ENCODE assay signal across 12 mouse cellular contexts in the genomic region with DNA sequence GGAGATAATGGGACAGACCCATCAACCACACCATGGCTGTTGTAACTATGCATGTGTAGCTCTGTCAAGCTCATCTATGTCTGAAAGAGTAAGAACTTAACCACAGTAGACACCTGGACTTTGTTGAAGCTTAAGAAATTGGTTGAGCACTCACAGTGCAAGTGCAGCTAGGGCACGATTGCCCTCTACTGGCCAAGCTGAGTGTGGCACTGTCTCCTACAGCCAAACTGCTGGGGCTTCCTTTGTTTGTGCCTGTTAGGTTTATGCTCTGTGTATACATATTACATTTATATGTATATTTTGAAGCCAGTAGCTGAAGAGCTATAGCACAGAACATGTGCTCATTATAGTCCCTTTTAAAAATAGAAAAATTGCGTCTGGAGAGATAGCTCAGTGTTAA. TPM values are rescaled to one million over a fixed set of nuclear protein-coding genes. Genes with fewer than 3 reads are reported as not detected.
DNase-seq lines count a peak whose midpoint lies in the region; ATAC-seq and TF ChIP-seq lines count a peak whose summit lies in the region.
"Not testable (repeated sequence)": the region's sequence is repeated elsewhere in the genome, so short reads cannot be mapped to it uniquely, and the experiment has no call there.
"Had no signal": no experiment of that assay in that cellular context is flagged by ENCODE, and none has a peak within 500 bp of the region (broad histone marks: within the 10 kb centered on the region; RNA-seq: fewer than 3 reads in every experiment).

No protein-coding gene starts in this region.

- not testable (repeated sequence) for H3K27me3 ChIP-seq in ES-Bruce4 (ENCODE audit: control insufficient read depth, insufficient read depth, low read length, poor library complexity, severe bottlenecking); embryonic facial prominence, embryonic 10.5 days (replicated peaks; ENCODE audit: low read depth, poor library complexity, severe bottlenecking); limb, embryonic 11.5 days (ENCODE audit: control insufficient read depth, insufficient read depth, low read length); midbrain, postnatal 0 days (ENCODE audit: insufficient read depth, low read length)

- TF ChIP-seq CTCF in ES-Bruce4 (IDR thresholded peaks at IDR 0.05; ENCODE audit: low read depth, low read length): peak; percentile 71
- TF ChIP-seq CTCF in bone marrow, adult 2 months (IDR thresholded peaks at IDR 0.05; ENCODE audit: control insufficient read depth, insufficient read depth, low read length): peak; percentile 28; the same call in 1 of the 2 replicates
- TF ChIP-seq CTCF in midbrain, postnatal 0 days (IDR thresholded peaks at IDR 0.05): peak; percentile 82

- H3K9ac ChIP-seq in ES-Bruce4 (ENCODE audit: low read depth, poor library complexity, severe bottlenecking); limb, embryonic 11.5 days (ENCODE audit: low read length); midbrain, postnatal 0 days (replicated peaks; ENCODE audit: low read length, poor library complexity, severe bottlenecking): not testable (repeated sequence)

- H3K27ac ChIP-seq in ES-Bruce4 (ENCODE audit: insufficient read depth, low read length); bone marrow, adult 2 months (ENCODE audit: control insufficient read depth, insufficient read depth, low read depth, low read length, poor library complexity); embryonic facial prominence, embryonic 10.5 days (replicated peaks); limb, embryonic 11.5 days (replicated peaks; ENCODE audit: low read depth, low read length); midbrain, postnatal 0 days (ENCODE audit: low read depth, low read length): not testable (repeated sequence)

- not testable (repeated sequence) for H3K9me3 ChIP-seq in ES-Bruce4 (replicated peaks; ENCODE audit: control insufficient read depth, insufficient read depth, low read length, poor library complexity, severe bottlenecking); embryonic facial prominence, embryonic 10.5 days; limb, embryonic 11.5 days (ENCODE audit: control insufficient read depth, low read length); midbrain, postnatal 0 days (ENCODE audit: low read length)

- not testable (repeated sequence) for H3K36me3 ChIP-seq in ES-Bruce4 (ENCODE audit: control insufficient read depth, insufficient read depth, low read length, poor library complexity, severe bottlenecking); embryonic facial prominence, embryonic 10.5 days (replicated peaks); limb, embryonic 11.5 days (ENCODE audit: control insufficient read depth, insufficient read depth, low read length); midbrain, postnatal 0 days (ENCODE audit: insufficient read depth, low read length)

- WGBS in bone marrow, adult 2 months: 21% methylated on average over 2 of the region's 2 CpGs
- WGBS in embryonic facial prominence, embryonic 10.5 days: 14% methylated on average over 2 of the region's 2 CpGs
- WGBS in limb, embryonic 11.5 days: 20% methylated on average over 2 of the region's 2 CpGs
- WGBS in midbrain, postnatal 0 days: 18% methylated on average over 2 of the region's 2 CpGs

- not testable (repeated sequence) for ATAC-seq in limb, embryonic 11.5 days (ENCODE audit: insufficient number of reproducible peaks, low FRiP score, low TSS enrichment, low read depth); midbrain, postnatal 0 days (ENCODE audit: low FRiP score)

- not testable (repeated sequence) for TF ChIP-seq EP300 in ES-Bruce4 (IDR thresholded peaks at IDR 0.05; ENCODE audit: insufficient read depth, low read depth, low read length)

- H3K4me2 ChIP-seq in limb, embryonic 11.5 days (ENCODE audit: low read depth, severe bottlenecking); midbrain, postnatal 0 days (ENCODE audit: low read depth, low read length, poor library complexity, severe bottlenecking): not testable (repeated sequence)

- not testable (repeated sequence) for TF ChIP-seq POLR2A in ES-Bruce4 (IDR thresholded peaks at IDR 0.05; ENCODE audit: insufficient read depth, low read length); bone marrow, adult 2 months (IDR thresholded peaks at IDR 0.05; ENCODE audit: borderline replicate concordance, control insufficient read depth, low read depth, low read length)

- not testable (repeated sequence) for H3K4me1 ChIP-seq in ES-Bruce4 (ENCODE audit: control insufficient read depth, insufficient read depth, low read length); bone marrow, adult 2 months (ENCODE audit: control insufficient read depth, insufficient read depth, low read length); embryonic facial prominence, embryonic 10.5 days; limb, embryonic 11.5 days (ENCODE audit: control insufficient read depth, insufficient read depth, low read length); midbrain, postnatal 0 days (ENCODE audit: insufficient read depth, low read length)

- H3K4me3 ChIP-seq in ES-Bruce4 (ENCODE audit: low read depth, low read length); bone marrow, adult 2 months (replicated peaks; ENCODE audit: control insufficient read depth, low read depth, low read length); embryonic facial prominence, embryonic 10.5 days; limb, embryonic 11.5 days (ENCODE audit: low read depth, low read length); midbrain, postnatal 0 days (ENCODE audit: low read depth, low read length): not testable (repeated sequence)

- peak; percentile 39 for DNase-seq in embryonic facial prominence, embryonic 10.5 days (ENCODE audit: low spot score)
- DNase-seq in heart, postnatal 4 days: peak; percentile 51
- DNase-seq in kidney, postnatal 36 days: peak; percentile 59 to 76
- DNase-seq in limb, embryonic 11.5 days (ENCODE audit: low spot score): peak; percentile 62
- DNase-seq in midbrain, postnatal 0 days (ENCODE audit: low spot score): peak; percentile 57
- DNase-seq in urinary bladder, adult 18-20 months (ENCODE audit: low spot score in 2 of 2): peak; percentile 10 to 46

RNA-seq across cellular contexts. Expression of a gene that starts 23.8 kb away (rescaled TPM):
- polyA plus RNA-seq in ES-Bruce4 (2011; ENCODE audit: insufficient read depth, insufficient read length, low read depth, missing spikeins): not detected in 2 replicates
- not detected in 2 replicates for polyA plus RNA-seq in bone marrow, adult 2 months (2011; ENCODE audit: insufficient read depth, insufficient read length, low replicate concordance, missing spikeins)
- polyA plus RNA-seq in embryonic facial prominence, embryonic 10.5 days (2016; fragmentation: Nextera tagmentation; extraction: Ambion mirVana): not detected in 2 replicates
- not detected for total RNA-seq in heart, postnatal 4 days (2021)
- not detected in 2 replicates for polyA plus RNA-seq in limb, embryonic 11.5 days (2014; fragmentation: Nextera tagmentation; extraction: Ambion mirVana)
- not detected in 2 replicates for total RNA-seq in midbrain, postnatal 0 days (2014; rRNA removed)
- polyA plus RNA-seq in midbrain, postnatal 0 days (2015; fragmentation: Nextera tagmentation; extraction: Ambion mirVana): not detected in 2 replicates
- total RNA-seq: heart, adult 18-20 months; megakaryocyte-erythroid progenitor cell, adult 5-6 weeks had no signal
- polyA plus RNA-seq: limb, embryonic 15.5 days; stomach, embryonic 15.5 days had no signal

RNA-seq across cellular contexts. Expression of a gene that starts 29.1 kb away (rescaled TPM):
- polyA plus RNA-seq in ES-Bruce4 (2011; ENCODE audit: insufficient read depth, insufficient read length, low read depth, missing spikeins): not detected in 2 replicates
- 99.7 TPM in 1 of 2 replicates, not detected in the other for polyA plus RNA-seq in bone marrow, adult 2 months (2011; ENCODE audit: insufficient read depth, insufficient read length, low replicate concordance, missing spikeins)
- not detected in 2 replicates for polyA plus RNA-seq in embryonic facial prominence, embryonic 10.5 days (2016; fragmentation: Nextera tagmentation; extraction: Ambion mirVana)
- total RNA-seq in heart, postnatal 4 days (2021): not detected
- 0.45 TPM in 1 of 2 replicates, not detected in the other for polyA plus RNA-seq in limb, embryonic 11.5 days (2014; fragmentation: Nextera tagmentation; extraction: Ambion mirVana)
- total RNA-seq in midbrain, postnatal 0 days (2014; rRNA removed): not detected in 2 replicates
- not detected in 2 replicates for polyA plus RNA-seq in midbrain, postnatal 0 days (2015; fragmentation: Nextera tagmentation; extraction: Ambion mirVana)
- total RNA-seq: heart, adult 18-20 months; megakaryocyte-erythroid progenitor cell, adult 5-6 weeks had no signal
- polyA plus RNA-seq: stomach, embryonic 15.5 days had no signal

Comparison
In these comparisons a context has a peak if more than half of its experiments do, and no peak if none do; other contexts are left out.
1. CTCF ChIP-seq: peak in every context shown above with its lines; median percentile 82 in midbrain, postnatal 0 days; 71 in ES-Bruce4; 28 in bone marrow, adult 2 months.